Mouse (Mus musculus): ENCODE results near the gene Ndrg3. TPM values are rescaled to one million over a fixed set of nuclear protein-coding genes. Genes with fewer than 3 reads are reported as not detected.

Ndrg3 gene
- total RNA-seq, 2 experiments from 2014 or later, result 457 to 473 TPM

- intact Hi-C loops (cut with DNase I), result loop anchor here (2.0 kb wide), 1 partner anchor 50 kb away; no protein-coding TSS in a partner anchor
- peak overlapping the region; percentile 97 for H3K27ac ChIP-seq
- TF ChIP-seq CTCF (IDR thresholded peaks at IDR 0.05), result peak; percentile 20; the same call in 1 of the 2 replicates
- peak in 1 of 2 experiments; percentile 22 for DNase-seq (ENCODE audit: extremely low spot score in 1 of 2, low spot score in 2 of 2)
- peak overlapping the region; percentile 86 for H3K4me3 ChIP-seq
Measured at GRCm38 (mm10) chr2:156990727-156991431, 977 bp downstream of the Ndrg3 start.

- intact Hi-C loops (cut with DNase I), result no loop called here
- Histone ChIP-seq H3K27ac (no peak overlapping the region), H3K4me3 (no peak overlapping the region)
- no peak for TF ChIP-seq CTCF (IDR thresholded peaks at IDR 0.05)
- DNase-seq (ENCODE audit: extremely low spot score in 1 of 2, low spot score in 2 of 2), result no peak
Measured at GRCm38 (mm10) chr2:156987316-156987715, 4.5 kb downstream of the Ndrg3 start.

- intact Hi-C loops (cut with DNase I), result no loop called here
- no peak for TF ChIP-seq CTCF (IDR thresholded peaks at IDR 0.05)
- no peak overlapping the region for H3K4me3 ChIP-seq
- no peak for DNase-seq (ENCODE audit: extremely low spot score in 1 of 2, low spot score in 2 of 2)
- peak overlapping the region; percentile 19; the same call in 1 of the 2 replicates for H3K27ac ChIP-seq
Measured at GRCm38 (mm10) chr2:156982864-156983263, 9.0 kb downstream of the Ndrg3 start.

GRCm38 (mm10) chr2:156981291-156981690, 10.6 kb downstream of the Ndrg3 start:
- intact Hi-C loops (cut with DNase I), result no loop called here
- H3K27ac ChIP-seq, result no peak overlapping the region
- no peak for DNase-seq (ENCODE audit: extremely low spot score in 1 of 2, low spot score in 2 of 2)
- H3K4me3 ChIP-seq, result no peak overlapping the region
- no peak for TF ChIP-seq CTCF (IDR thresholded peaks at IDR 0.05)

GRCm38 (mm10) chr2:156980059-156980458, 11.8 kb downstream of the Ndrg3 start:
- no peak for TF ChIP-seq CTCF (IDR thresholded peaks at IDR 0.05)
- intact Hi-C loops (cut with DNase I), result no loop called here
- DNase-seq (ENCODE audit: extremely low spot score in 1 of 2, low spot score in 2 of 2), result no peak
- no peak overlapping the region for H3K4me3 ChIP-seq
- H3K27ac ChIP-seq, result no peak overlapping the region

GRCm38 (mm10) chr2:156976711-156977110, 15.1 kb downstream of the Ndrg3 start:
- no peak for DNase-seq (ENCODE audit: extremely low spot score in 1 of 2, low spot score in 2 of 2)
- Histone ChIP-seq H3K4me3 (no peak overlapping the region), H3K27ac (no peak overlapping the region)
- intact Hi-C loops (cut with DNase I), result no loop called here
- no peak for TF ChIP-seq CTCF (IDR thresholded peaks at IDR 0.05)

GRCm38 (mm10) chr2:156974967-156975366, 16.9 kb downstream of the Ndrg3 start:
- TF ChIP-seq CTCF (IDR thresholded peaks at IDR 0.05), result no peak
- peak overlapping the region; percentile 83; the same call in 1 of the 2 replicates for H3K27ac ChIP-seq
- intact Hi-C loops (cut with DNase I), result no loop called here
- no peak overlapping the region for H3K4me3 ChIP-seq
- DNase-seq (ENCODE audit: extremely low spot score in 1 of 2, low spot score in 2 of 2), result no peak

- intact Hi-C loops (cut with DNase I), result loop anchor here (1.0 to 2.0 kb wide), 2 partner anchors 19 to 35 kb away; no protein-coding TSS in a partner anchor
- H3K27ac ChIP-seq, result peak overlapping the region; percentile 83
- DNase-seq (ENCODE audit: extremely low spot score in 1 of 2, low spot score in 2 of 2), result peak; percentile 51 to 72
- H3K4me3 ChIP-seq, result no peak overlapping the region
- TF ChIP-seq CTCF (IDR thresholded peaks at IDR 0.05), result peak; percentile 32
Measured at GRCm38 (mm10) chr2:156973316-156974100, 18.3 kb downstream of the Ndrg3 start.

GRCm38 (mm10) chr2:156970253-156970652, 21.6 kb downstream of the Ndrg3 start:
- no peak overlapping the region for H3K27ac ChIP-seq

GRCm38 (mm10) chr2:156968501-156968900, 23.4 kb downstream of the Ndrg3 start:
- Histone ChIP-seq H3K4me3 (no peak overlapping the region), H3K27ac (no peak overlapping the region)
- intact Hi-C loops (cut with DNase I), result no loop called here
- no peak for DNase-seq (ENCODE audit: extremely low spot score in 1 of 2, low spot score in 2 of 2)
- no peak for TF ChIP-seq CTCF (IDR thresholded peaks at IDR 0.05)

More at GRCm38 (mm10) chr2:156970253-156970652, 21.6 kb downstream of the Ndrg3 start:
- no peak for TF ChIP-seq CTCF (IDR thresholded peaks at IDR 0.05)
- H3K4me3 ChIP-seq, result no peak overlapping the region
- DNase-seq (ENCODE audit: extremely low spot score in 1 of 2, low spot score in 2 of 2), result no peak
- intact Hi-C loops (cut with DNase I), result no loop called here

- intact Hi-C loops (cut with DNase I), result no loop called here
- DNase-seq (ENCODE audit: extremely low spot score in 1 of 2, low spot score in 2 of 2), result no peak
- H3K27ac ChIP-seq, result peak overlapping the region; percentile 40; the same call in 1 of the 2 replicates
- H3K4me3 ChIP-seq, result no peak overlapping the region
- TF ChIP-seq CTCF (IDR thresholded peaks at IDR 0.05), result no peak
Measured at GRCm38 (mm10) chr2:156967388-156967787, 24.5 kb downstream of the Ndrg3 start.

GRCm38 (mm10) chr2:156963891-156964290, 28.0 kb downstream of the Ndrg3 start:
- intact Hi-C loops (cut with DNase I), result no loop called here
- TF ChIP-seq CTCF (IDR thresholded peaks at IDR 0.05), result no peak
- no peak overlapping the region for H3K4me3 ChIP-seq
- no peak overlapping the region for H3K27ac ChIP-seq
- no peak for DNase-seq (ENCODE audit: extremely low spot score in 1 of 2, low spot score in 2 of 2)

Measured in left cerebral cortex, adult 2 months (tissue).